Mouse (Mus musculus): ENCODE measurements at regions not wholly inside any gene's neighbourhood (a gene's known extent, or its start where the extent isn't known, plus 50 kb on each side); places are given as distances from the start of the nearest gene placed in this dataset.

DNA sequence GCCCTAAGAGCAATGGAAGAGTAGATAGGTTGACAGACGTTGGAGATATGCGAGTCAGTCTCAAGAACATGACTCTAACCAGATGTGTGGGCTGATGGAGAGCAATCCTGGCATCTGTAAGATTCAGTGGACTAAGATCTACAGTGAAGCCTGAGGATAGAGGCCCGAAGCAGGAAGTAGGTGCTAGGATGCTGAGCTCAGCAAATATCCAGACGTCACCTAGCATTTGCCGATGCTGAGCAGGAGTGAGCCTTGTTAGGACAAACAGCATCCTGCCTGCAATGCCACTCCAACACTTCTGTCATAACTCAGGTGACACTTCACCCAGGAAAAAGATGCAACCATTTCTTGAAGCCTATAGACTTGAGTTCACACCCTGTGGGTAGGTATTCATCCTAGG lies 199.8 kb downstream of the Hs3st3b1 start:
- TF ChIP-seq CTCF (IDR thresholded peaks at IDR 0.05; ENCODE audit: insufficient read depth, low read depth, low read length) (no peak), POLR2A (IDR thresholded peaks at IDR 0.05; ENCODE audit: insufficient read depth, low read depth, low read length) (no peak)
- Histone ChIP-seq H3K27ac (ENCODE audit: insufficient read depth, low read depth, low read length) (no peak overlapping the region), H3K4me3 (ENCODE audit: insufficient read depth, low read depth, low read length) (no peak overlapping the region), H3K4me1 (ENCODE audit: control insufficient read depth, insufficient read depth, low read length) (no peaks in the 10 kb centered on the region)
- 93% methylated on average over 5 of the region's 5 CpGs for WGBS

DNA sequence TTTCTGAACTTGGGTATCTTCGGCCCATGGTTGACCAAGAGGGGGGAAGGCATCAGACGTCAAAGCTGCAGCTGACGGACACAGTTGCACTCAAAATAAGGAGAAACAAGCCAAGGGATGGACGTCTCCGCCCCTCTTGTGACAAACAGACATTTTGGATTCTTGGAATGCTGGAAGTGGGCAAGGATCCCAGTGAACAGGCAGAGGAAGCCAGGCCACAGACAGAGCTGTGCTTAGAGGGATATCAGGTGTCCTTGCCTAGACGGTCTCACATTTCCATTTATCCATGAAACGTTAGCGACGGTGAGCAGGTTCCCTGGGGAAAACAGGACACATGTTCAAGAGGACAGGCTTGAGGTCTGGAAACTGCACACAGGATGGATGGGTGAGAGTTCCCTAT lies 191.2 kb downstream of the Hs3st3b1 start:
- Histone ChIP-seq H3K4me3 (ENCODE audit: insufficient read depth, low read depth, low read length) (no peak overlapping the region), H3K4me1 (ENCODE audit: control insufficient read depth, insufficient read depth, low read length) (no peaks in the 10 kb centered on the region), H3K27ac (ENCODE audit: insufficient read depth, low read depth, low read length) (no peak overlapping the region)
- TF ChIP-seq CTCF (IDR thresholded peaks at IDR 0.05; ENCODE audit: insufficient read depth, low read depth, low read length) (no peak), POLR2A (IDR thresholded peaks at IDR 0.05; ENCODE audit: insufficient read depth, low read depth, low read length) (no peak)
- 79% methylated on average over 9 of the region's 9 CpGs for WGBS

DNA sequence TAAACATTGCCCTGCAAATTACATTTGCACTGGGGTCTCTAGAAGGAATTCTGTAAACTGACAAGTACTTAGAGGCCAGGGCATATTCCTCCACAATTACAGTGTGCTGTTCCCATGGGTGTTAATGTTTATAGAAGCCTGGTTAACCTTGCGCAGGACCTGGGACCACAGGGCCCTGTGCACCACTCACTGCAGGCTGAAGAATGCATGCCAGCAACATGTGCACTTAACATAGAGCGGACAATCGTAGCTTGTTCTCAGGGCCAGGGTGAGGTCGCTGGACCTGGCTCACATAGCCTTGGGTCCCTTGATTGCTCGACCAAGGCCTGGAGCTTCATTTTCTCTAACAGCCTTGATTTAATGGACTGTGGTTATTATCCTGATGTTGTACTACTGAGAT lies 168.8 kb downstream of the Hs3st3b1 start:
- Histone ChIP-seq H3K27ac (ENCODE audit: insufficient read depth, low read depth, low read length) (no peak overlapping the region), H3K4me1 (ENCODE audit: control insufficient read depth, insufficient read depth, low read length) (no peaks in the 10 kb centered on the region), H3K4me3 (ENCODE audit: insufficient read depth, low read depth, low read length) (no peak overlapping the region)
- 78% methylated on average over 5 of the region's 5 CpGs for WGBS
- TF ChIP-seq CTCF (IDR thresholded peaks at IDR 0.05; ENCODE audit: insufficient read depth, low read depth, low read length) (no peak), POLR2A (IDR thresholded peaks at IDR 0.05; ENCODE audit: insufficient read depth, low read depth, low read length) (no peak)

DNA sequence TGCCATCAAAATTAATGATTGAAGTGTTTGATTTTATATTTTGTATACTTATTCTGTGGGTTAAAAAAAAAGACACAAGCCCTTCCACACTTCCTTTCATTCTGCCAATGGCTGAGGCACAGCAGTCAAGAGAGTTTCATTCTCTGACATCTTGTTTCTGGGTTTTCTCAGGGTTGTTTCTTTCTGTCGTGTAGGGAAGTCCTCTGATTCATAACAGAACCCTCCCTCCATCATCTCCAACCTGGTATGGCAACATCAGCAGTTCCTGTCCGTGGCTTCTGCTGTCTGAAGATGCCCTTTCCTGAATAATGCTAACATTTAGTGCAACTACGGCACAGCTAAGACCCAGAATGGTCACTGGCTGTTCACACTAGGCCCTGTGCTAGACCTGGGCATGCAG lies 167.3 kb downstream of the Hs3st3b1 start:
- no peak overlapping the region for H3K27ac ChIP-seq (ENCODE audit: insufficient read depth, low read depth, low read length)
- 90% methylated on average over 3 of the region's 3 CpGs for WGBS
- no peak overlapping the region for H3K4me3 ChIP-seq (ENCODE audit: insufficient read depth, low read depth, low read length)
- TF ChIP-seq CTCF (IDR thresholded peaks at IDR 0.05; ENCODE audit: insufficient read depth, low read depth, low read length) (no peak), POLR2A (IDR thresholded peaks at IDR 0.05; ENCODE audit: insufficient read depth, low read depth, low read length) (no peak)
- H3K4me1 ChIP-seq (ENCODE audit: control insufficient read depth, insufficient read depth, low read length) = no peaks in the 10 kb centered on the region

DNA sequence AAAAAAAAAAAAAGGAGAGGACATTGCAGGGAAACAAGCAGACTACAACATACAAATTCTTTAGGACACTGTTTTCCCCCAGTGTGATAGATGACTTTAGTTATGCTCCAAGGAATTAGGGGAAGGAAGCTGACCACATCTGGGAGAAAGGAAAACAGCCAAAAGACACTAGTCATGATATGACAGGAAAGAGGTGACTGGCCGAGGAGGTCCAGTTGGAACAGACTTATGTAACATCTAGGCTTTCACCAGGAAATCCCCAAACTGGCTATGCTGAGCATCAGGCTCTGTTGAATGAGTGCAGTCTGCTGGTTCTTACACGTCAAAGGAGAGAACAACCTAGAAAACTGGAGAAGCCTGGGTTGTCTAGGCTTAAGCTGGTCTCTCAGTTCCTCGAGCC lies 163.8 kb downstream of the Hs3st3b1 start:
- H3K27ac ChIP-seq (ENCODE audit: insufficient read depth, low read depth, low read length) = no peak overlapping the region
- WGBS = 94% methylated on average over 3 of the region's 3 CpGs
- 0 out of 2 replicates have a peak, but pooled peaks cover 2% of the 10 kb centered on the region for H3K4me1 ChIP-seq (ENCODE audit: control insufficient read depth, insufficient read depth, low read length)
- H3K4me3 ChIP-seq (ENCODE audit: insufficient read depth, low read depth, low read length) = no peak overlapping the region
- no peak for TF ChIP-seq CTCF (IDR thresholded peaks at IDR 0.05; ENCODE audit: insufficient read depth, low read depth, low read length)
- TF ChIP-seq POLR2A (IDR thresholded peaks at IDR 0.05; ENCODE audit: insufficient read depth, low read depth, low read length) = no peak

DNA sequence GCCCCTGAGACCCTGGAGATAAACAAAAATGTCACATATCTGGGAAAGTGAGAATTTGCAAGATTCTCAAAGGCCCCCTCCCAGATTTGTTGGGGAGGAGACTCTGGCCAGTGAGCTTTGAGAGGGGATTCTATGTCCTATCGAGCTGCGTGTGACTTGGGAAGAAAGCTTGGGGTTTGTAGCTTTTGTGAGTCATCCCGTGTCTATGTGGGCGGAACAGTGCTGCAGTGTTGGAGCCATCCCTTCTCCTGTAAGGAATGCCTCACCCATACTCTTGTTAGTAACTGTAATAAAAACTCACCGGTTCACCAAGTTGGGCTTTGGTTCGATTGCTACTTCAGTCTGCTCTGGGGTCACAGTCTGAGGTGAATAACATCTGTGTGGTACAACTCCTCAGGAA lies 160.5 kb downstream of the Hs3st3b1 start:
- H3K4me3 ChIP-seq (ENCODE audit: insufficient read depth, low read depth, low read length) = no peak overlapping the region
- TF ChIP-seq CTCF (IDR thresholded peaks at IDR 0.05; ENCODE audit: insufficient read depth, low read depth, low read length) = no peak
- no peak for TF ChIP-seq POLR2A (IDR thresholded peaks at IDR 0.05; ENCODE audit: insufficient read depth, low read depth, low read length)
- WGBS = 52% methylated on average over 6 of the region's 6 CpGs
- H3K4me1 ChIP-seq (ENCODE audit: control insufficient read depth, insufficient read depth, low read length) = 0 out of 2 replicates have a peak, but pooled peaks cover 2% of the 10 kb centered on the region
- H3K27ac ChIP-seq (ENCODE audit: insufficient read depth, low read depth, low read length) = no peak overlapping the region

DNA sequence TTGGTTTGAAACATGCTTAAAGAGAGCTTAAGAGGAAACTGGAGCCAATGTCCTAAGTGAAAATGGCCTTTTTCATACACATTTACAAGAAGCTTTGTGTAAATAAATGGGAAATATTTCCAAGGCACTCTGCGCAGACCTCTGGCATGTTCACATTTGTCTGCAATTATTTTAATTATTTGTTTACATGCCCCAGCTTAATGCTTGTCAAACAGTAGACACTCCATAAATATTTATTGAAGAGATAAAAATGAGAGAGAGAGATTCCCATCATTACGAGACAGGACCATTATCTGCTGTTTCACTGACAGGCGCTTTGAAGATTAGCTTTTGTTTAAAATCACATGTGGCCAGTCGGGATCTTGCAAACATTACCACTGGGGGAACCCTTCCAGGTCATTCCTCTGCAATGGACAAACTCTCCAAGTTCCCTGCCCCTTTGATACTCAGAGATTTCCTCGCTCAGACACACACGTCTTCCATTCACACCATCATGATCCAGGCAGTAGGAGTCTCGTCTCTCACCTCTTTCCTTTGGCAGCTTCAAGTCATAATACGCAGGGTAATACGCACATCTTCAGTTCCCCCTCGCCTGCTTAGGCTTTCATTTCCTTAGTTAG lies 154.3 kb downstream of the Hs3st3b1 start:
- H3K27ac ChIP-seq (ENCODE audit: insufficient read depth, low read depth, low read length) = no peak overlapping the region
- WGBS = 78% methylated on average over 10 of the region's 10 CpGs
- no peaks in the 10 kb centered on the region for H3K4me1 ChIP-seq (ENCODE audit: control insufficient read depth, insufficient read depth, low read length)
- H3K4me3 ChIP-seq (ENCODE audit: insufficient read depth, low read depth, low read length) = no peak overlapping the region
- no peak for TF ChIP-seq CTCF (IDR thresholded peaks at IDR 0.05; ENCODE audit: insufficient read depth, low read depth, low read length)
- no peak for TF ChIP-seq POLR2A (IDR thresholded peaks at IDR 0.05; ENCODE audit: insufficient read depth, low read depth, low read length)

DNA sequence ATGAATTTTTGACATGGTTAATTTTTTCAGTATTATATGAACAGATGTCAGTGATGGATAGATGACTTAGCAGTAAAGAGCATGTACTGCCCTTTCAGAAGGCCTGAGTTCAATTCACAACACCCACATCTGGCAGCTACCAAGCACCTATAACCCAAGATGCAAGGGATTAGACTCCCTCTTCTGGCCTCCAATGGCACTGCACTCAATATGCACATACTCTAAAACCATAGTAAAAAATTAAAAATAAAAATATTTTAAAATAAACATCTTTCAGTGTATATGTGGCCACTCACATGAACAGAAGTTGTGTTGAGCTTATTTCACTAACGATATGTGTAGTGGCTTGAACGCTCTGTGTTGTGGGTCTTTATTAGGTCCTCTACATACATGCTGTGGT lies 152.4 kb downstream of the Hs3st3b1 start:
- Histone ChIP-seq H3K4me1 (ENCODE audit: control insufficient read depth, insufficient read depth, low read length) (no peaks in the 10 kb centered on the region), H3K27ac (ENCODE audit: insufficient read depth, low read depth, low read length) (no peak overlapping the region), H3K4me3 (ENCODE audit: insufficient read depth, low read depth, low read length) (no peak overlapping the region)
- TF ChIP-seq POLR2A (IDR thresholded peaks at IDR 0.05; ENCODE audit: insufficient read depth, low read depth, low read length) (no peak), CTCF (IDR thresholded peaks at IDR 0.05; ENCODE audit: insufficient read depth, low read depth, low read length) (no peak)
- 99% methylated on average over 2 of the region's 2 CpGs for WGBS

DNA sequence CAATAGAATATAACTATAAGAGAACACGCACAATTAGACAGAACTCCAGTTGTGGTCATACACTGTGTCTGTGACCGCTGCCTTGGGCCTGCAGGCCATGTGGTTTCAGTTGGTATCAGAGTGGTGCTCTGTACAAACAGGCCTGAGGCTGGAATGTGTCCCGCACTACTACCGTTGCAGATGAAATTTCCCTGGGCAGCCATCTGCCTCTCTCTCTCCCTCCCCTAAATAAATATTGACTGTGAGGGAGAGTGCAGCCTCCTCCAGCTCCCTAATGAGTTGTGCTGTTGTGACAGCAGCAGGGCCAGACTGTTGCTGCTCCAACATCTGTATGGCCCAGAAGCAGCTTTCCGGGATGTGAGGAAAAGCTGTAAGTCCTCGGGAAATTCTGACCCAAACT lies 146.7 kb downstream of the Hs3st3b1 start:
- no peak overlapping the region for H3K4me3 ChIP-seq (ENCODE audit: insufficient read depth, low read depth, low read length)
- TF ChIP-seq CTCF (IDR thresholded peaks at IDR 0.05; ENCODE audit: insufficient read depth, low read depth, low read length) = no peak
- no peak for TF ChIP-seq POLR2A (IDR thresholded peaks at IDR 0.05; ENCODE audit: insufficient read depth, low read depth, low read length)
- 79% methylated on average over 6 of the region's 6 CpGs for WGBS
- H3K27ac ChIP-seq (ENCODE audit: insufficient read depth, low read depth, low read length) = no peak overlapping the region
- H3K4me1 ChIP-seq (ENCODE audit: control insufficient read depth, insufficient read depth, low read length) = no peaks in the 10 kb centered on the region

DNA sequence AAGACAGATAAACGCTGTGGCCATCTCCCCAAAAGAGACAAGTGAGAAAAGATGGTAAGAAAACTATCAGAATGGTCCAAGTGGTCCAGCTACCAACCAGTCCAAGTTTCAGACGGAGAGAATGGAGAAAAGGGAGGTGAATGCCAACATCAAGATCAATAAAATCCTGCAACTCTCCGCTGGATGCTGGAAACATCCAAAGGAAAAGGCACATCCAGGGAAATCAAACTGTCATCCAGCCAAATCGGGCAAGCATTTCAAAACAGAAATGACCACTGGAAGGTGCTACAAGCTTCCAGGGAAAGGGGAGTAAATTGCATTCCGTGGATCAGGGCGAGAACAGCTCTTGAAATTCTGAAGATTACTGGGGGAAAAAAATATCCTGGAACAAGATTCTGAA lies 142.7 kb downstream of the Hs3st3b1 start:
- Histone ChIP-seq H3K4me1 (ENCODE audit: control insufficient read depth, insufficient read depth, low read length) (no peaks in the 10 kb centered on the region), H3K4me3 (ENCODE audit: insufficient read depth, low read depth, low read length) (no peak overlapping the region), H3K27ac (ENCODE audit: insufficient read depth, low read depth, low read length) (no peak overlapping the region)
- TF ChIP-seq CTCF (IDR thresholded peaks at IDR 0.05; ENCODE audit: insufficient read depth, low read depth, low read length) = no peak
- TF ChIP-seq POLR2A (IDR thresholded peaks at IDR 0.05; ENCODE audit: insufficient read depth, low read depth, low read length) = no peak
- WGBS = 90% methylated on average over 6 of the region's 6 CpGs

All from olfactory bulb, adult 2 months (tissue).